Mouse (Mus musculus): ENCODE results near the gene Stk11. TPM values are rescaled to one million over a fixed set of nuclear protein-coding genes. Genes with fewer than 3 reads are reported as not detected.

The Stk11 gene
- total and polyA plus RNA-seq, 3 experiments, result 47.4 to 94.9 (median 65.9) TPM

GRCm38 (mm10) chr10:80150226-80151210 is 34.9 kb downstream of the Stk11 start:
- dilution Hi-C loops (cut with MboI; ENCODE audit: extremely low pct_ligation_motif_present, extremely low pct_unique_long_range_greater_than_20kb, low sequenced_read_pairs) (no loop called here), in situ Hi-C loops (cut with MboI; ENCODE audit: low pct_ligation_motif_present, low pct_unique_long_range_greater_than_20kb, low sequenced_read_pairs) (no loop called here)
- Histone ChIP-seq H3K4me2 (ENCODE audit: insufficient read depth, low read depth, poor library complexity, severe bottlenecking) (peak overlapping the region; percentile 67), H3K36me3 (replicated peaks in 1 of 2; ENCODE audit: control insufficient read depth in 1 of 2, insufficient read depth in 1 of 2, low read length in 1 of 2) (peaks cover 36 to 49% of the 10 kb centered on the region in 2 experiments), H3K4me1 (ENCODE audit: control insufficient read depth in 1 of 2, insufficient read depth in 2 of 2) (peaks cover 29 to 50% of the 10 kb centered on the region in 2 experiments), H3K27ac (ENCODE audit: insufficient read depth, low read depth) (peak overlapping the region; percentile 96), H3K4me3 (replicated peaks in 1 of 3; ENCODE audit: low read depth in 2 of 3, low read length in 2 of 3, poor library complexity in 1 of 3) (peak overlapping the region; percentile 81 to 84 (median 82)), H3K9ac (ENCODE audit: insufficient read depth, low read depth) (peak overlapping the region; percentile 95), H3K9me3 (replicated peaks; ENCODE audit: low read length) (no peaks in the 10 kb centered on the region), H3K79me2 (replicated peaks; ENCODE audit: control insufficient read depth, extremely low read depth, insufficient read depth, poor library complexity, severe bottlenecking) (peaks cover 15% of the 10 kb centered on the region), H3K27me3 (replicated peaks) (no peaks in the 10 kb centered on the region)
- TF ChIP-seq MAFK (IDR thresholded peaks at IDR 0.05; ENCODE audit: insufficient replicate concordance, low read length), result no peak
- TF ChIP-seq USF1 (IDR thresholded peaks at IDR 0.05; ENCODE audit: low read depth, low read length), result no peak
- TF ChIP-seq RCOR1 (conservative IDR thresholded peaks at IDR 0.05; ENCODE audit: low read depth, low read length), result no peak
- TF ChIP-seq CHD1 (IDR thresholded peaks at IDR 0.05; ENCODE audit: low read depth, low read length), result no peak
- no peak for TF ChIP-seq MXI1 (IDR thresholded peaks at IDR 0.05; ENCODE audit: low read depth, low read length)
- TF ChIP-seq CHD2 (IDR thresholded peaks at IDR 0.05; ENCODE audit: low read length), result peak; percentile 93
- no peak for TF ChIP-seq SMC3 (IDR thresholded peaks at IDR 0.05; ENCODE audit: low read depth, low read length)
- no peak for TF ChIP-seq PAX5 (IDR thresholded peaks at IDR 0.05; ENCODE audit: low read length)
- TF ChIP-seq SIN3A (IDR thresholded peaks at IDR 0.05; ENCODE audit: low read length), result peak; percentile 52; the same call in 1 of the 2 replicates
- peak; percentile 30; the same call in 1 of the 2 replicates for TF ChIP-seq BHLHE40 (IDR thresholded peaks at IDR 0.05; ENCODE audit: low read depth, low read length)
- TF ChIP-seq TBP (conservative IDR thresholded peaks at IDR 0.05; ENCODE audit: low read depth, low read length), result no peak
- TF ChIP-seq E2F4 (IDR thresholded peaks at IDR 0.05; ENCODE audit: insufficient replicate concordance, low read depth, low read length), result no peak
- TF ChIP-seq NELFE (IDR thresholded peaks at IDR 0.05; ENCODE audit: low read depth, low read length), result no peak
- TF ChIP-seq ETS1 (conservative IDR thresholded peaks at IDR 0.05; ENCODE audit: low read depth, low read length), result peak; percentile 70
- no peak for TF ChIP-seq JUN (IDR thresholded peaks at IDR 0.05; ENCODE audit: insufficient read depth, low read depth, low read length)
- no peak; a peak in 1 of 4 replicates for TF ChIP-seq CTCF (conservative IDR thresholded peaks at IDR 0.05 in 1 of 2, IDR thresholded peaks at IDR 0.05 in 1 of 2; ENCODE audit: low read depth in 2 of 2, low read length in 2 of 2)
- peak; percentile 77 for TF ChIP-seq ELF1 (IDR thresholded peaks at IDR 0.05; ENCODE audit: low read depth, low read length)
- TF ChIP-seq RAD21 (IDR thresholded peaks at IDR 0.05; ENCODE audit: low read depth, low read length), result no peak
- peak; percentile 96 for TF ChIP-seq MAZ (IDR thresholded peaks at IDR 0.05; ENCODE audit: low read depth, low read length)
- no peak for TF ChIP-seq POLR2AphosphoS2 (IDR thresholded peaks at IDR 0.05; ENCODE audit: low read depth, low read length)
- no peak for TF ChIP-seq GABPA (IDR thresholded peaks at IDR 0.05; ENCODE audit: insufficient replicate concordance, low read depth, low read length)
- peak; percentile 82 for TF ChIP-seq TCF12 (IDR thresholded peaks at IDR 0.05; ENCODE audit: low read depth, low read length)
- TF ChIP-seq MYC (IDR thresholded peaks at IDR 0.05; ENCODE audit: low read depth, low read length), result no peak
- no peak for TF ChIP-seq EP300 (IDR thresholded peaks at IDR 0.05; ENCODE audit: low read length)
- TF ChIP-seq IRF4 (IDR thresholded peaks at IDR 0.05; ENCODE audit: low read depth, low read length), result peak; percentile 74
- TF ChIP-seq ZMIZ1 (IDR thresholded peaks at IDR 0.05; ENCODE audit: low read depth, low read length), result no peak
- TF ChIP-seq ZNF384 (IDR thresholded peaks at IDR 0.05; ENCODE audit: low read depth, low read length), result no peak
- peak; percentile 62; the same call in 1 of the 2 replicates for TF ChIP-seq KAT2A (IDR thresholded peaks at IDR 0.05; ENCODE audit: insufficient replicate concordance, low read length)
- TF ChIP-seq UBTF (IDR thresholded peaks at IDR 0.05; ENCODE audit: low read depth, low read length), result no peak
- TF ChIP-seq JUND (conservative IDR thresholded peaks at IDR 0.05; ENCODE audit: low read depth, low read length), result no peak
- TF ChIP-seq MEF2A (IDR thresholded peaks at IDR 0.05; ENCODE audit: borderline replicate concordance, low read depth, low read length), result peak; percentile 26; the same call in 1 of the 2 replicates
- TF ChIP-seq NRF1 (IDR thresholded peaks at IDR 0.05; ENCODE audit: low read depth, low read length), result peak; percentile 48; the same call in 1 of the 2 replicates
- peak; percentile 51; the same call in 1 of the 2 replicates for TF ChIP-seq HCFC1 (IDR thresholded peaks at IDR 0.05; ENCODE audit: low read depth, low read length)
- TF ChIP-seq POLR2A (IDR thresholded peaks at IDR 0.05; ENCODE audit: low read depth, low read length), result peak; percentile 51
- no peak for TF ChIP-seq ZKSCAN1 (IDR thresholded peaks at IDR 0.05; ENCODE audit: borderline replicate concordance, low read depth, low read length)
- TF ChIP-seq MAX (IDR thresholded peaks at IDR 0.05; ENCODE audit: low read length), result no peak
- no peak for TF ChIP-seq ZC3H11A (IDR thresholded peaks at IDR 0.05; ENCODE audit: low read depth, low read length)
- no peak for TF ChIP-seq USF2 (conservative IDR thresholded peaks at IDR 0.05; ENCODE audit: low read depth, low read length)
- no peak for DNase-seq (ENCODE audit: extremely low read depth)

Data from CH12.LX (cell line).